Mouse (Mus musculus): ENCODE results near the gene Lrmda. TPM values are rescaled to one million over a fixed set of nuclear protein-coding genes. Genes with fewer than 3 reads are reported as not detected.
"Not testable (repeated sequence)": the region's sequence is repeated elsewhere in the genome, so short reads cannot be mapped to it uniquely, and the experiment has no call there.

The Lrmda gene
- total RNA-seq, 2 experiments from 2014 or later, result 20.9 to 27.0 TPM

DNA sequence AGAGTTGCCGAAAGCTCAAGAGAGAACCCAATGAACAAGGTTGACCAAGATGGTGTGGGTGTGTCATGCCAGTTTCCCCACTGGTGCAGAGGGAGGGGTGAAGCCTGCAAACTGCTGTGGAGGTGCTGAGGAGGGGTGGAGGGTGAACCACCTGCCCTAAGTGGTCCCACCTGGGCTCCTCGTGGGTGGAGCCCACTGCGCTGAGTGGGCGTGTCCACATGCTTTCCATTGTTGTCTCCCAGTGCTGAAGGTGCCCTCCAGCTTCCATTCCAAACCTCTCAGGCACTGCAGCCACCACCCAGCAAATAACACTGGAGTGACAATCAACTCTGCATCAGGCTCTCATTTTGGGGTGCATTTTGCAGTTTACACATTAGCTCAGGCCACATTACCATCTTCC is 554.5 kb downstream of the Lrmda start:
- ATAC-seq (replicated peaks; ENCODE audit: poor library complexity), result no peak

DNA sequence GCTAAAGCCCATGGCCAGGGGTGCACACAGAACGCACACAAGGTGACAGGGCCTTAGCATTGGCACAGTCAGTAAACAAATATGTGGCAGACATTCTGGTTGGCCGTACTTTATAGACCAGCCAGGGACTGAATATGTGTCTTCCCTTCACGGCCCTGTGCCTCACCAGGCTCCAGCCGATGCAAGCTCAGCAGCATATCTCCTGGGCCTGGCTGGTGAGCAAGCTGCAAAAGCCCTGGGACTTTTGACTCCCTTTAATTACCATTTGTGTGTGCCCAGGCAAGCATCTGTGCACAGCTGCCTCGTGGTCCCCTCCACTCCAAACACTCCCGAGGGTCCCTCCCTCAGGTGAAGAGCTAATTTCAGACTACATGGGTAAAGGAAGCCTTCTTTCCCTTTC is 556.9 kb downstream of the Lrmda start:
- ATAC-seq (replicated peaks; ENCODE audit: poor library complexity), result no peak

DNA sequence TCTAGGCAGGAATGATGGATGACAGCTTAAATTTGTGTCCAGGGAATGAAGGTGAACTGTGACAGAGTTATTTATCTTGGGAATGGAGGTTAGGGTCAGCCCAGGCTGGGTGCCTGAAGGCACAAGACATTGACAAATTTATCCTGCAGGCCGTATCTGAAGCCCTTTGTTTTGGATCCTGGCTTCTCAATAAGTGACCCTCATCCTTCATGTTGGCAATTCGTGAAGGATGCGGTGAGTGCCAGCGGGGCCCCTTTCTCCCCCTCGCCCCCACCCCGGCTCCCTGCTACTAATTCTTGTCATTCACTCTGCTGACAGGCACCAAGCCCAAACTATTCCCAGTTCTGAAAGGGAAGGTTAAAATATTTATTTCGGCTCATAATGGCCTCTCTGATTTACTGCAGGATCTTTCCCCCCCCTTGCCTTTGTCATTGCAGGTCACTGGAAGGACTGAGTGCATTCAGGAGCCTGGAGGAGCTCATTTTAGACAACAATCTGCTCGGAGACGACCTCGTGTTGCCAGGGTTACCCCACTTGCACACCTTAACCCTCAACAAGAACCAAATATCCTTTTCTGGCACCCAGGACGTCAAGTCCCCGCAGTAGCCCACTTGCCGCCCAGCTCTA is 558.0 kb downstream of the Lrmda start:
- ATAC-seq (replicated peaks; ENCODE audit: poor library complexity), result no peak

DNA sequence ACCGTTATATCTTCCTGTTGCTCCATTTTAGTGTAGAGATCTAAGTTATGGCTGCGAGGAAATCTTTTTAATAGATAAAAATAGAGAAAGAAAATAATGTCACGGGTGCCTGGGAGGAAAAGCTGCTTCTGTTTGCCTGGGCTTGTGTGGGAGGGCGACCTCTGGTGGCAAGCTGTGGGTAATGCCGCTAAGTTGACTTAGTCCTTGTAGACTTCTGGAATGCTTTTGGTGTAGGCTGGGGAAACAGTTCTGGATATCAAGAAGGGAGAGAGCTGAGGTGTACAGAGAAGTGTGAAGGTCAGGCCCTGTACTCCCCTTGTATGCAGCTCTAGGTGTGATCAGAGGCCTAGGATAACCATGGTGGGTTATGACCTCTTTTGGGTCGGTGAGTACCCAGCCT is 558.7 kb downstream of the Lrmda start:
- peak; percentile 80 for ATAC-seq (replicated peaks; ENCODE audit: poor library complexity)

DNA sequence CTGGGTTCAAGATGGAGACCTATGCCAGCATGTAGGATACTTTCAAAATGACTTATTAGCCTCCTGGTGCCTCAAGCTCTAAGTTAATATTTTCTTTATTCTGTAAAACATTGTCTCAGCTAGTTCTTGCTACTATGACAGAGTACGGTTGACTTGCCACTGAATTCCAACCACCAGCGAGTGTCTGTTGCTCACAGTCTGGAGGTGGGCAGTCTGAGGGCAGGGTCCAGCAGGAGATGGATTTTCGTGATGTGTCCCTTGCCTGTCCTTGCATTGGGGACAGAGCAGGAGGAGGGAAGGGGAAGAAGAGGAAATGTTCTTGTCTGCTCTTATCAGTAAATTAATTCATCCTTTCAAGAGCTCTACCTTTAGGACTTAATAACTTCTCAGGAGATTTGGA is 559.5 kb downstream of the Lrmda start:
- no peak for ATAC-seq (replicated peaks; ENCODE audit: poor library complexity)

DNA sequence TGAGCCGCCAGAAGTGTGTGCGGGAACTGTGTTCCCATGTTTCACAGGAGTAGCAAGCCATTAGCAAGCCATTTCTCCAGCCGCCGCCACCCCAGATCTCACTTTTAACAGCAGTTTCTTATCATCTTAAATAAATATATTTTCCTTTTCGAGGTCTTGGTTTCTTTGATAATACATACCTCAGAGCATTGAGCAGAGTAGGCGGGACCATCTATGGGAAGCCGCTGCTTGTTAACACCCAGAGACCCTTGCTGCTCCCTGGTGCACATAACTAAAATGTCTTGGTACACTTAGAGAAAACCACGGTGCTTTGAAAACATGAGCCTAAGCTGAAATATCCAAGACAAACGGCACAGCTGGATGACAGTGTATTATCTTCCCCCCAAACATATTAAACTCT is 562.6 kb downstream of the Lrmda start:
- ATAC-seq (replicated peaks; ENCODE audit: poor library complexity), result no peak

DNA sequence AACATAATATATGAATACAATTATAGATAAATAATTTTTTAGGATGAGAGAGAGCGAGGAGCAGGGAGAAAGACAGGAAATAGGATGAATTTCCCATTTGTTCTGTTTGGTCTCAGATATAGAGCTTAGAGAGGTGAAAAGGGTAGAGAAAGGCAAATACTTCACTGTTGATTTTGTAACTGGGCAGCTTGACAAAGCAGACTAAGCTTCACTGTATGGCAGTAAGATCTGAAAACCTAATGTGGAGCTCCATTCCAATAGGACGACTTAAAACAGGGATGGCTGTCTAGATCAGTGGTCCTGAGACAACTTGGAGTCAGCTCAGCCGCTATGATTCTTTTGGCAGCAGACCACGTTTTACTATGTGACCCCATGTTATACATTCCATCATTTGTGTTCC is 566.8 kb downstream of the Lrmda start:
- no peak for ATAC-seq (replicated peaks; ENCODE audit: poor library complexity)

DNA sequence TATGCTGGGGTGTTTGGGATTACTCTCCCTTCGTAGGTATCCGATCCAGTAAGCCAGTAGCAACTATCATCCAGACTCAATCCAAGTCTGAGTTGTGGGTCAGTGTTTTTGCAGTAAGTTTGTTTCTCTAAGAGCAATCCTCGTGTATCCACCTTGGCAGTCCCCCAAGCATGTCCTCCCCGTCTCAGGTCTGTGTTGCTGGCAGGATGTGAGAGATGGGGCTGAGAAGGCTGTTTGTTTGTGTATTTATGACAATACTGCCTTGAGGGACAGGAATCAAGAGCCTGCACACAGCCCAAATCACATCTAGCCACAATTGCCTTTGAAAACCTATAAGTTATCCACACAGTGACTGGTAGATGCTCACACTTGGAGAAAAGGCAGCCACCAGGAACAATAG is 567.3 kb downstream of the Lrmda start:
- ATAC-seq (replicated peaks; ENCODE audit: poor library complexity), result no peak

DNA sequence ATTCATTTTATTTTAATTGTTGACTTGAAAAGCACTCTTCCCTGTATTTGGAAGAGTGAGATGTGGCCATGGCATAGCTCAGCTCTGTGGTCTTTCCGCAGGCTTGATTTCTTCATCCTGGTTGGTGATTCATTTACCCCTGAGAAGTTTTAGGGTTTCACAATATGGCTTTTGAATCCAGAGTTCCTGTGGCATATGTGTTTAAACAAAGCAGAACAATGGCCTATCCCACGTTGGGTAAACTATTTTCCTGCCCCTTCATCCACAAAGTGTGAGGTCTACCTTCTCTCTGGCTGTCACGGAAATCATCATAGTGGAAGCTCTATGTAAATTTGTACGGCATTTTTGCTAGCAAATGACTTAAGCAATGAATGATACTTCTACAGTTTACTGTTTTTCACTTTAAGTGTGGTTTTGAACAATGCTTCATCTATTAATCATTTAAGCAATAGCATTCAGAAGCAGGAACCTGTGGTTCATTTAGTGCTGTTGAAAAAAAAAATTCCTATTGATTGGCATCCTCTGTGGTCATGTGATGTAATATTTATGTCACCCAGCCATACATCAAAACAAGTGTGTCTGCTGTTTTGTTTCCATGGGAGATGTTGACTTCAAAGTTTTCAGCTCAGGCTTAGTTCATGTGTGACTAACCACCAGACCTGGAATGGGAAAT is 567.9 kb downstream of the Lrmda start:
- peak; percentile 92 for ATAC-seq (replicated peaks; ENCODE audit: poor library complexity)

DNA sequence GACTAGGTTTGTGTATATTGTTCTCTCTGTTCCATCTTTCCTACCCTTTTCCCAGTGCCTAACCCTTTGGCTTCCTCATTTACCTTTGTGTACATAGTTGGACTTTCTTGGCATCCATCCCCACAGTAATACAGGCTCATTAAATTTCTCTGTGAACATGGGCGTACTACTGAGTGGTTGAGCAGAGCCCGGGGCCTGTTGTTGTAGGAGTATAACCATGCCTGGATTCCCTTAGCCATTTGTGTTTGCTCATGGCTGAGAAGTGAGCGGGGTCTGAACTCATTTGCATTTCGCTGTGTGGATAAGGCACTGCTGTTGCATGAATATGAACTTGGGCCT is 568.4 kb downstream of the Lrmda start:
- ATAC-seq (replicated peaks; ENCODE audit: poor library complexity), result no peak

DNA sequence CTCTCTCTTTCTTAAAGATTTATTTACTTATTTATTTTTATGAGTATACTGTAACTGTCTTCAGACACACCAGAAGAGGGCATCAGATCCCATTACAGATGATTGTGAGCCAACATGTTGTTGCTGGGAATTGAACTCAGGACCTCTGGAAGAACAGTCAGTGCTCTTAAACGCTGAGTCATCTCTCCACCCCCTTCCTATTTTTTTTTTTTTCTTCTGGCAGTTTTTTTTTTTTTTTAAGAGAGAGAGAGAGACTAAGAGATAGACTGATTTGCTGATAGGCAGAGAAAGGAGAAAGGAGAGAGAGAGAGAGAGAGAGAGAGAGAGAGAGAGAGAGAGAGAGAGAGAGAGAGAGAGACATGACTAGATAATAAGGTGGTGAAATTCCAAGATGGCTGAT is 568.9 kb downstream of the Lrmda start:
- not testable (repeated sequence) for ATAC-seq (replicated peaks; ENCODE audit: poor library complexity)

DNA sequence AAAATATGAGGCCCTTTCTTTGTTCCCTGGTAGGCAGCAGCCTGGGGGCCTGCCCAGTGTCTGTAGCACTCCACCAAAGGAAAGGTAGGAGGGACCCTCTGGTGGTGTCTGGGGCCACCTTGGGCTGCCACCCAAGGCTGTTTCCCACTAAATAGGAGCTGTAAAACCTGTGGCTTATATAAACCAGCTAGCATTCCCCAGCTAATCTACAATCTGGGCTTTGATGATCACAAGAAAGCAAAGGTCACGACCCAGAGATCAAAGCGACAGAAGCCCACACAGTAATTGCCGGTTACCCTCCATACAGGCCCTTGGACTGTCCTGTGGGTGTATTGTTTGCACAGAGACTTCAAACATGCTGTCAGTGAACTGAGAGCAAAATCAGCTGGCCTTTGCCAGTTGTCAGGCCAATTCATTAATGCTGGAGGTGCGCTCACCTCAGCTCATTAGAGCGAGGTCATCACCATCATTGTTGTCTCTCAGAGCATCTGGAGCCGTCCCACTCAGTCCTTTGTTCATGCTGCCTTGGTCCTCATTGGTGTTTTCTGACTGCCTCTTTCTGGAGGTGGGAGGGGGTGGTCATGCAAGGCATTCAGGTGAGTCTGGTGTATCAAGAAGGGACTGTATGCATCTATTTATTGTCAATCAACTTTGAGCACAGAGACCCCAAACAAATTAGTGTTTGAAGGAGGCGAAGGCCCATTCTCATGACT is 570.1 kb downstream of the Lrmda start:
- ATAC-seq (replicated peaks; ENCODE audit: poor library complexity), result no peak

DNA sequence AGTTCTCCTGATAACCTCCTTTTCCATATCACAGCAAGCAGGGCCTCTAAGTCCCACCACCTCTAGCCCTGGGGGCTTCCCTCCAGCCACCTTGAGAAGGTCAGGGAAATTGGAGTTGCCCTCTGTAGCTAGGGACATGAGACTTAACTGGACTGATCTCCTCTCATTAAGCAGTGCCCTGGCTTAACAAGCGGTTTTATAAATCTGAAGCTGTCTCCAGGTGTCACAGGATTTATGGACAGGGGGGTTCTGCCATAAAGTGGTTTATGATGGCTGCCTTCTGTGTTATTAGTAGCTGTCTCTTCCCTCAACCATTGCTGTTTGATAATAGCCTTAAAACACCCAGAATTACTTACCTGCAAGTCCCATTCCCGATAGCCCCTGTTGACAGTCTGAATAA is 571.7 kb downstream of the Lrmda start:
- no peak for ATAC-seq (replicated peaks; ENCODE audit: poor library complexity)

DNA sequence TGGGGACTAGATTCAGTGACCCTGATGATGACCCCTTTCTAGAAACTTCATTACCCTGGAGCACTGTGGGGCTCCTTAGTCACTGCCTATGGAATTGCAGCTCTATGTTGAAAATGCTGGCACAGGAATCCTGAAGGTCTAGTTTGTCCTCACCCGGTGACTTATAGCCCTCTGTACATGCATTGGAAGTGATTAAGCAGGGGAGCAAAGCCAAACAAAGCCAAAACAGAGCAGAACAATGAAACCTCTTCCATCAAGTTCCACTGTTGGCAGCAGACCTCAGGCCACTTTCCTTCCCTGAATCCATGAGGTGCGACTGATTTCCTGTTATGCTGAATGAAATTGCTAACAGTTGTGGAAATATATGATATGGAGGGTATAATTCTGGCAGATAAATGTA is 578.0 kb downstream of the Lrmda start:
- no peak for ATAC-seq (replicated peaks; ENCODE audit: poor library complexity)

DNA sequence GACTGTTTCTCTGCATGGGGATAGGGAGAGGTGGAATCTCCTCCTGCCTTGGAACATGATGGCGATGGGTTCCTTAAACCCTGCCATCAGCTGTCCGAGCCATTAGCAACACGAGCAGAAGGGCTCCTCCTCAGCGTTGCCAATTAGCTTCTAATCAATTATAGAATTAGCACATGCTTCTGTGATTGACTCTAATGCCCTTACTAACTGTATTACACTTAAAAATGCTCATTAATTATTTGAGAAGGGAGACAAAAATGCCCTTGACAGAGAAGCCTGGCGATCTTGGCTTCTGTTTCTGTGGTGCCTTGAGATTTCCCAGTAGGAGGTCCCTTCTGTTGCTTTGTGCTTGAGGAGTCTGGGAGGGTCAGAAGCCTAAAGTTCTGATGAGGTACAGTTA is 579.1 kb downstream of the Lrmda start:
- ATAC-seq (replicated peaks; ENCODE audit: poor library complexity), result no peak

DNA sequence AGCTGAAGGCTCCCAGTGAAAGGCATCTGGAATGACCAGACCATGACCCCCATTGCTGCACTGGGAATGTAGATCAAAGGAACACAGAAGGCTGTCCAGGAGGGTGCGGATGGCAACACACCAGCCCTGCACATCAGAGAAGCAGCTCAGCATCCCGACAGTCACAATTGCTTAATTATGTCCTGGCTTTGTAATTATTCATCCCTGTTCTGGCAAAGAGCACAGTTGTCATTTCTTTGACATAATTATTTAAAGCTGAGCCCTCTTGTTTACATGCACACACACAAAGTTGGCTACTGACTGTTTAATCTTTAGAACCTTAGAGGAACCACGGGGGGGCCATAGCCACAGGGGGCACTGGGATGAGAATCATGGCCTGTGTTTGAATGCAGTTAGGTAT is 580.7 kb downstream of the Lrmda start:
- no peak for ATAC-seq (replicated peaks; ENCODE audit: poor library complexity)

DNA sequence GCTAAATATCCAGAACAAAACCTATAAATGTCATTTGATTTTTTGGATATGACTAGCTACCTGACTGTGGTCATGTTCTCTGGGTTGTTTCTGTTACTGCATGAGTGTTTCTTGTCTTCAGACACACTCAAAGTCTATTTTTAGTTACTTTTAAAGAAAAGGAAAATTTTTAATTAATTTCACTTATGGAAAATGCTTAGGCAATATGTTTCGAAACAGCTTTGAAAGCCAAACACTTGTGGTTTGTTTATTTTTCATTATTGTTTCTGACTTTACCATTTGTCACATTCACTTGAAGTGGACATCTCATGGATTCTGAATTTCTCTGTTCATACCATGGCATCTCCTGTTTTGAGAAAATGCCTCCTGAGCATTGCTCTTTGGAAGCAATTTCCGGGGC is 582.8 kb downstream of the Lrmda start:
- no peak for ATAC-seq (replicated peaks; ENCODE audit: poor library complexity)

DNA sequence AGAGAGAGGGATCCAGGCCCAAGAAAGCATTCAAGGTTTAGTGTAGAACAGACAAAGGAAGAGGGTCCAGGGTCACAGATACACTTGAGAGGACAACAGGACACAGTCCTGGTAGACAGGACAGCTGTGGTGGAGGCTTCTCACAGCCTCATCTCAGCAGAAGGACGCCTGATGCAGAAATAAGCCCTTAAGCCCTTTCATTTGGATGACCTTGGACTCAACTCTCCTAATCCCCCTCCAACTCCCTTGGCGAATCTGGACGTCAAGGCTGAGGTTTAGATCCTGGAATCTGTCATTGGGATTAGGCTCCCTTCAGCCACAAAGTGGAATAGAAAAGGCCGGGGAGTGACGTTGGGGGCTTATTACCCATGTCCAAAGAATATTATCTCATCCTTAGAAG is 589.1 kb downstream of the Lrmda start:
- ATAC-seq (replicated peaks; ENCODE audit: poor library complexity), result no peak

DNA sequence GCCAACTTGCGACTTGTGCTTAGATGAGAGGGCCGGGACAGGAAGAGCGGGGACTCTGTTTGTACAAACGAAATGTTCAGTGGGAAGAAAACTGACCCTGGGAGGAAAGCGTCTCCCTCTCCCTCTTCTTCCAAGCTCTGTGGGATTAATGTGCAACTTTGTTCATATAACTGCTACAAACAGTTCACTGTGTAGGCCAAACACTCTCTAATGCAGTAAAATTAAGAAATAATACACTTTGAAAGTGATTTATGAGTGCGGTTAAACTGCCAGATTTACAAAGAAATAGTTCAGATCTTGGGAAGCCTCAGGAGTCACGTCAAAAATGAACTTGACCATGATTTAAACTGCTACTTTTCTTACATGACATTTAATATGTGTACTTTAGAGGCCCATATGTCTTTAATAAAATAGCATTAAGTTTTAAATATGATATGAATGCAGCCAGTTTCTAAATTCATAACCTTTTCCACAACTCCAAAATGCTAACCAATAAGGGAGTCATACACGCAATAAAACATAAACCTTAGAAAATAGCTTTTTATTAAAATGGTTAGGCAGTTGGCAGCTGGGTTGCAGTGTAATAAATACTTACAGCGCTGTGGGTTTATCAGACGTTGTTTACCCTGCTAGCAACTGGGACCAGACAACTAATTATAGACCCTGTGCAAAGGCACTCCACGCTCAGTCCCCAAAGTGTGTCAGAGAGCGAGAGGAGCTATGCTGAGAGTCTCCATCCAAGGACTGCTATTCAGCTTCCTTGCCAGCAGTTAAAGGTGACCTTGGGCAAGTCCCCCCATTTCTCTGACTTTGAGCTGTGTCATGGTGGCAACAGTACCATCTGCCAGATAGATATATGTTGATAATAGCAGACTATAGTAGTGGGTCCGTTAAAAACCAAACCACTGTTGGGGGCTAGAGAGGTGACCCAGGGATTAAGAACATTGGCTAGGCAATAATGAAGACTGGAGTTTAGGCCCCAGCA is 590.0 kb downstream of the Lrmda start:
- no peak for ATAC-seq (replicated peaks; ENCODE audit: poor library complexity)

DNA sequence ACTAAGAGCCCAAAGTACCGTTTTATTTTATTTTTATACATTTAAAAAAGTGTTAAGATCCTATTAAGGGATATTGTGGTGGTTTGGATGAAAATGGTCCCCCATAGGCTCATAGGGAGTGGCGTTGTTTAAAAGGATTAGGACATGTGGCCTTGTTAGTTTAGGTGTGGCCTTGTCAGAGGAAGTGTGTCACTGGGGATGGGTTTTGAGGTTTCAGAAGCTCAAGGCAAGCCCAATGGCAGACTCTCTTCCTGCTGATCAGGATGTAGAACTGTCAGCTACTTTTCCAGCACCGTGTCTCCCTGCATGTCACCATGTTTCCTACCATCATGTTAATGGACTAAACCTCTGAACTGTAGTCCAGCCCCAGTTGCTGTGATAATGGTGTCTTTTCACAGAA is 591.5 kb downstream of the Lrmda start:
- ATAC-seq (replicated peaks; ENCODE audit: poor library complexity), result no peak

DNA sequence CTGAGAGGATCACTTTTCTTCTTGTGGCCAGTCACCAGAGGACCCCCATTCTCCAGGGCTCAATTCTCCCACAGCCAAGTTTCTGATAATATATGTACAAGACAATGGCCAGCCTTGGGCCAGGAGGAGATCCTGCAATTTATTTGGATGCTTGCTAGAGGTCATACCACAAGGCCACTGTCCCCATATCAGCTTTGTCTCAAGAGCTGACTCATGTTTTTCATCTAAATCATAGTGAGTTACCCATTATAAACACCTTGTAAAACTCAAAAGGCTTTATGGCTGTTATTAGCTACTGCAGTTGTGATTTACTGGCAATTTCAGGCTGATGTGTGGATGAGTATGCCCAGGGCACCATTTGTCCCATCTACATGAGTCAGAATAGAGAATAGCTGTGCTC is 600.7 kb downstream of the Lrmda start:
- ATAC-seq (replicated peaks; ENCODE audit: poor library complexity), result no peak
